In the genomic region with DNA sequence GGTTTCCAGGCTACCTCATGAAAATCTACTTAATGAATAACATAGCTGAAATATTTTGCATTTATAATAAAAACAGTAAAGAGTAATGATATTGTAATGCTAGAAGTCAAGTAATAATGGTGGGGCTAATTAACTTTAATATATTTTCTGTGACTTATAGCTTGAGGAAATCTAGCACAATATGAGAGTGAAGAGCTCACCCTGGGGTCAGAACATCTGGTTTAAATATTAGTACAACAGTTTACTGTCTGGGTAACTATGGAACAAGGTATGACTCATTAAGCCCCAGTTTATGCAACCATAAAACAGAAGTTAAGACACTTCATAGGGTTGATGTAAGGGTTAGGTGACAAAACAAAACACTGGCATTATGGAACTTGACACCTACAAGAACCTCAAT, we compare ENCODE assay signal across 27 mouse cellular contexts.
"Had no signal": no experiment of that assay in that cellular context is flagged by ENCODE, and none has a peak within 500 bp of the region (broad histone marks: within the 10 kb centered on the region; RNA-seq: fewer than 3 reads in every experiment).

No protein-coding gene starts in this region.

- H3K27me3 ChIP-seq: heart, embryonic 13.5 days; heart, embryonic 15.5 days; hindbrain, embryonic 12.5 days; intestine, embryonic 15.5 days; liver, embryonic 13.5 days; liver, embryonic 15.5 days had no signal

- H3K4me1 ChIP-seq: heart, embryonic 13.5 days; heart, embryonic 15.5 days; hindbrain, embryonic 10.5 days; hindbrain, embryonic 12.5 days; intestine, embryonic 15.5 days; liver, embryonic 13.5 days; liver, embryonic 15.5 days had no signal

- H3K4me2 ChIP-seq: heart, embryonic 11.5 days; heart, embryonic 13.5 days; heart, embryonic 15.5 days; hindbrain, embryonic 12.5 days; hindbrain, embryonic 14.5 days; intestine, embryonic 15.5 days; liver, embryonic 11.5 days; liver, embryonic 13.5 days; liver, embryonic 15.5 days had no signal

- H3K36me3 ChIP-seq: heart, embryonic 13.5 days; heart, embryonic 15.5 days; hindbrain, embryonic 10.5 days; hindbrain, embryonic 12.5 days; intestine, embryonic 15.5 days; liver, embryonic 13.5 days; liver, embryonic 15.5 days had no signal

- H3K9ac ChIP-seq: heart, embryonic 13.5 days; heart, embryonic 15.5 days; hindbrain, embryonic 12.5 days; hindbrain, embryonic 14.5 days; intestine, embryonic 15.5 days; liver, embryonic 13.5 days; liver, embryonic 15.5 days had no signal

- H3K9me3 ChIP-seq: heart, embryonic 13.5 days; heart, embryonic 15.5 days; hindbrain, embryonic 10.5 days; intestine, embryonic 15.5 days; liver, embryonic 13.5 days; liver, embryonic 15.5 days had no signal

- DNase-seq: gastrocnemius, postnatal 14 days; gastrocnemius, postnatal 36 days; heart, adult 11 months; heart, adult 2 months; heart, postnatal 4 days; kidney, adult 18-20 months; kidney, adult 8-10 months; kidney, postnatal 10 days; kidney, postnatal 25 days; kidney, postnatal 4 days; left cerebral cortex, postnatal 4 days; liver; liver, embryonic 13.5 days had no signal

- H3K27ac ChIP-seq: heart, adult 2 months; heart, embryonic 13.5 days; heart, embryonic 15.5 days; hindbrain, embryonic 10.5 days; hindbrain, embryonic 12.5 days; hindbrain, embryonic 14.5 days; intestine, embryonic 15.5 days; layer of hippocampus, adult 2 months; left cerebral cortex, adult 2 months; liver, embryonic 13.5 days; liver, embryonic 15.5 days had no signal

- H3K4me3 ChIP-seq: heart, adult 2 months; heart, embryonic 13.5 days; heart, embryonic 15.5 days; hindbrain, embryonic 10.5 days; hindbrain, embryonic 12.5 days; intestine, embryonic 15.5 days; layer of hippocampus, adult 2 months; left cerebral cortex, adult 2 months; liver, embryonic 13.5 days; liver, embryonic 15.5 days had no signal

- ATAC-seq: hindbrain, embryonic 16.5 days; inflammation-experienced regulatory T-cells, adult 6 months; intestine, embryonic 15.5 days; intestine, postnatal 0 days had no signal
